Mouse (Mus musculus) hindbrain, embryonic 15.5 days (tissue): Measurements from ENCODE around the gene Armc7. TPM values are rescaled to one million over a fixed set of nuclear protein-coding genes. Genes with fewer than 3 reads are reported as not detected.
"Not testable (repeated sequence)": the region's sequence is repeated elsewhere in the genome, so short reads cannot be mapped to it uniquely, and the experiment has no call there.

Source experiments
- ATAC-seq: fragments of 200-750 bp; cut with Nextera tagmentation; 2 replicates; pipeline ENCODE4 v1.8.0; 2017; ENCODE audit warnings: low read depth, moderate number of reproducible peaks, moderate TSS enrichment; ENCODE audit not compliant: low FRiP score
- H3K27ac ChIP-seq: fragments of 300-500 bp; sonication (generic); replicated peaks from 2 replicates; pipeline ENCODE4 v1.5.1; 2015; ENCODE audit warnings: mild to moderate bottlenecking, inconsistent platforms
- H3K27me3 ChIP-seq: fragments of 300-500 bp; sonication (generic); 2 replicates; pipeline ENCODE4 v1.6.1; 2015; ENCODE audit warnings: control low read depth, inconsistent platforms
- H3K36me3 ChIP-seq: fragments of 300-500 bp; sonication (generic); 2 replicates; pipeline ENCODE4 v1.6.1; 2015; ENCODE audit warnings: control low read depth, inconsistent platforms
- H3K4me1 ChIP-seq: fragments of 300-500 bp; sonication (generic); replicated peaks from 2 replicates; pipeline ENCODE4 v1.6.1; 2015; ENCODE audit warnings: control low read depth, inconsistent platforms
- H3K4me2 ChIP-seq: fragments of 300-500 bp; sonication (generic); 2 replicates; pipeline ENCODE4 v1.6.1; 2015; ENCODE audit warnings: moderate library complexity, mild to moderate bottlenecking, inconsistent platforms
- H3K4me3 ChIP-seq: fragments of 300-500 bp; sonication (generic); 2 replicates; pipeline ENCODE4 v1.5.1; 2015; ENCODE audit warnings: mild to moderate bottlenecking, inconsistent platforms
- H3K9ac ChIP-seq: fragments of 300-500 bp; sonication (generic); 2 replicates; pipeline ENCODE4 v1.6.1; 2015; ENCODE audit warnings: inconsistent platforms
- H3K9me3 ChIP-seq: fragments of 300-500 bp; sonication (generic); 2 replicates; pipeline ENCODE4 v1.6.1; 2016; ENCODE audit warnings: control low read depth, inconsistent platforms
- WGBS: fragments of 180-500 bp; shearing (Covaris S2); methylation state at CpG from one replicate; pipeline ENCODE4 v1.1.7; 2015; 5-methylcytosine and 5-hydroxymethylcytosine counted together
- polyA plus RNA-seq: library from polyadenylated mRNA; unstranded; fragments of >200 nt; fragmentation: Nextera tagmentation; extraction: Ambion mirVana; gene quantifications from 2 replicates; pipeline ENCODE4 v1.2.1, GENCODE M21; 2015

The Armc7 gene
- polyA plus RNA-seq, 1 experiment from 2014 or later = 18.2 TPM

GRCm38 (mm10) chr11:115441417-115441816, 34.0 kb upstream of the Armc7 start:
- Histone ChIP-seq H3K27ac (no peak overlapping the region), H3K4me2 (no peak overlapping the region), H3K9me3 (no peaks in the 10 kb centered on the region), H3K4me3 (no peak overlapping the region), H3K9ac (no peak overlapping the region), H3K36me3 (no peaks in the 10 kb centered on the region), H3K4me1 (peaks cover 1% of the 10 kb centered on the region), H3K27me3 (no peaks in the 10 kb centered on the region)
- no peak for ATAC-seq
- 53% methylated on average over 15 of the region's 15 CpGs for WGBS

- H3K36me3 ChIP-seq = no peaks in the 10 kb centered on the region
- H3K4me1 ChIP-seq = no peaks in the 10 kb centered on the region
- no peak overlapping the region for H3K4me3 ChIP-seq
- no peak overlapping the region for H3K4me2 ChIP-seq
- ATAC-seq = no peak
- H3K9me3 ChIP-seq = no peaks in the 10 kb centered on the region
- 69% methylated on average over 3 of the region's 3 CpGs for WGBS
- H3K9ac ChIP-seq = no peak overlapping the region
- no peak overlapping the region for H3K27ac ChIP-seq
- no peaks in the 10 kb centered on the region for H3K27me3 ChIP-seq
Observed at GRCm38 (mm10) chr11:115446906-115447305, 28.6 kb upstream of the Armc7 start.

- 89% methylated on average over 11 of the region's 11 CpGs for WGBS
- no peaks in the 10 kb centered on the region for H3K27me3 ChIP-seq
- H3K27ac ChIP-seq = no peak overlapping the region
- H3K4me1 ChIP-seq = no peaks in the 10 kb centered on the region
- H3K4me2 ChIP-seq = no peak overlapping the region
- H3K9me3 ChIP-seq = no peaks in the 10 kb centered on the region
- ATAC-seq = no peak
- H3K36me3 ChIP-seq = no peaks in the 10 kb centered on the region
- no peak overlapping the region for H3K9ac ChIP-seq
- H3K4me3 ChIP-seq = no peak overlapping the region
Observed at GRCm38 (mm10) chr11:115447321-115447885, 28.1 kb upstream of the Armc7 start.

GRCm38 (mm10) chr11:115448075-115448474, 27.4 kb upstream of the Armc7 start:
- no peak overlapping the region for H3K9ac ChIP-seq
- no peak overlapping the region for H3K4me3 ChIP-seq
- H3K4me2 ChIP-seq = no peak overlapping the region
- no peak overlapping the region for H3K27ac ChIP-seq
- H3K27me3 ChIP-seq = no peaks in the 10 kb centered on the region
- 86% methylated on average over 16 of the region's 16 CpGs for WGBS
- no peak for ATAC-seq
- H3K9me3 ChIP-seq = no peaks in the 10 kb centered on the region
- H3K36me3 ChIP-seq = no peaks in the 10 kb centered on the region
- H3K4me1 ChIP-seq = no peaks in the 10 kb centered on the region

- 38% methylated on average over 7 of the region's 7 CpGs for WGBS
- ATAC-seq = no peak
- no peak overlapping the region for H3K4me3 ChIP-seq
Observed at GRCm38 (mm10) chr11:115448998-115449397, 26.5 kb upstream of the Armc7 start.

GRCm38 (mm10) chr11:115450176-115450575, 25.3 kb upstream of the Armc7 start:
- H3K4me1 ChIP-seq = no peaks in the 10 kb centered on the region
- WGBS = 94% methylated on average over 7 of the region's 7 CpGs
- ATAC-seq = no peak
- H3K4me3 ChIP-seq = no peak overlapping the region
- no peaks in the 10 kb centered on the region for H3K36me3 ChIP-seq
- no peak overlapping the region for H3K4me2 ChIP-seq
- H3K27me3 ChIP-seq = no peaks in the 10 kb centered on the region
- H3K27ac ChIP-seq = no peak overlapping the region
- H3K9me3 ChIP-seq = no peaks in the 10 kb centered on the region
- H3K9ac ChIP-seq = no peak overlapping the region

More at GRCm38 (mm10) chr11:115448998-115449397, 26.5 kb upstream of the Armc7 start:
- no peak overlapping the region for H3K9ac ChIP-seq
- no peaks in the 10 kb centered on the region for H3K27me3 ChIP-seq
- no peaks in the 10 kb centered on the region for H3K36me3 ChIP-seq
- no peaks in the 10 kb centered on the region for H3K4me1 ChIP-seq
- no peak overlapping the region for H3K4me2 ChIP-seq
- H3K9me3 ChIP-seq = no peaks in the 10 kb centered on the region
- H3K27ac ChIP-seq = no peak overlapping the region

- no peak overlapping the region for H3K4me3 ChIP-seq
- no peak for ATAC-seq
- H3K4me1 ChIP-seq = no peaks in the 10 kb centered on the region
- no peak overlapping the region for H3K9ac ChIP-seq
- H3K27ac ChIP-seq = no peak overlapping the region
- no peak overlapping the region for H3K4me2 ChIP-seq
- no peaks in the 10 kb centered on the region for H3K36me3 ChIP-seq
- no peaks in the 10 kb centered on the region for H3K9me3 ChIP-seq
- WGBS = 86% methylated on average over 8 of the region's 8 CpGs
- H3K27me3 ChIP-seq = no peaks in the 10 kb centered on the region
Observed at GRCm38 (mm10) chr11:115451781-115452241, 23.7 kb upstream of the Armc7 start.

- ATAC-seq = no peak
- no peak overlapping the region for H3K4me3 ChIP-seq
- H3K36me3 ChIP-seq = no peaks in the 10 kb centered on the region
- no peak overlapping the region for H3K27ac ChIP-seq
- H3K9me3 ChIP-seq = no peaks in the 10 kb centered on the region
- H3K9ac ChIP-seq = no peak overlapping the region
- no peaks in the 10 kb centered on the region for H3K4me1 ChIP-seq
- no peaks in the 10 kb centered on the region for H3K27me3 ChIP-seq
- WGBS = 79% methylated on average over 7 of the region's 7 CpGs
- H3K4me2 ChIP-seq = no peak overlapping the region
Observed at GRCm38 (mm10) chr11:115452281-115452860, 23.1 kb upstream of the Armc7 start.

- H3K27ac ChIP-seq = no peak overlapping the region
- WGBS = 73% methylated on average over 4 of the region's 4 CpGs
Observed at GRCm38 (mm10) chr11:115453306-115453705, 22.2 kb upstream of the Armc7 start.

GRCm38 (mm10) chr11:115454822-115455221, 20.6 kb upstream of the Armc7 start:
- 87% methylated on average over 6 of the region's 6 CpGs for WGBS
- not testable (repeated sequence) for H3K27me3 ChIP-seq, H3K4me1 ChIP-seq, H3K9ac ChIP-seq, H3K36me3 ChIP-seq, H3K4me2 ChIP-seq, H3K9me3 ChIP-seq, H3K27ac ChIP-seq, ATAC-seq, H3K4me3 ChIP-seq

More at GRCm38 (mm10) chr11:115453306-115453705, 22.2 kb upstream of the Armc7 start:
- Histone ChIP-seq H3K9me3 (no peaks in the 10 kb centered on the region), H3K4me3 (no peak overlapping the region), H3K9ac (no peak overlapping the region), H3K4me2 (no peak overlapping the region), H3K36me3 (no peaks in the 10 kb centered on the region), H3K4me1 (no peaks in the 10 kb centered on the region), H3K27me3 (no peaks in the 10 kb centered on the region)
- ATAC-seq = no peak

GRCm38 (mm10) chr11:115455619-115456018, 19.8 kb upstream of the Armc7 start:
- H3K4me2 ChIP-seq = no peak overlapping the region

GRCm38 (mm10) chr11:115456182-115456581, 19.3 kb upstream of the Armc7 start:
- Histone ChIP-seq H3K9ac (no peak overlapping the region), H3K4me1 (no peaks in the 10 kb centered on the region), H3K27ac (no peak overlapping the region), H3K9me3 (no peaks in the 10 kb centered on the region), H3K27me3 (no peaks in the 10 kb centered on the region), H3K36me3 (no peaks in the 10 kb centered on the region), H3K4me3 (no peak overlapping the region), H3K4me2 (no peak overlapping the region)
- ATAC-seq = no peak
- 94% methylated on average over 5 of the region's 5 CpGs for WGBS

More at GRCm38 (mm10) chr11:115455619-115456018, 19.8 kb upstream of the Armc7 start:
- no peaks in the 10 kb centered on the region for H3K36me3 ChIP-seq
- no peak for ATAC-seq
- no peak overlapping the region for H3K9ac ChIP-seq
- WGBS = 88% methylated on average over 15 of the region's 15 CpGs
- no peaks in the 10 kb centered on the region for H3K27me3 ChIP-seq
- H3K9me3 ChIP-seq = no peaks in the 10 kb centered on the region
- no peak overlapping the region for H3K4me3 ChIP-seq
- H3K27ac ChIP-seq = no peak overlapping the region
- no peaks in the 10 kb centered on the region for H3K4me1 ChIP-seq

GRCm38 (mm10) chr11:115457405-115457804, 18.1 kb upstream of the Armc7 start:
- Histone ChIP-seq H3K27ac (no peak overlapping the region), H3K36me3 (no peaks in the 10 kb centered on the region), H3K27me3 (no peaks in the 10 kb centered on the region), H3K4me3 (no peak overlapping the region), H3K9me3 (no peaks in the 10 kb centered on the region), H3K4me2 (no peak overlapping the region), H3K4me1 (no peaks in the 10 kb centered on the region), H3K9ac (no peak overlapping the region)
- ATAC-seq = no peak
- WGBS = 32% methylated on average over 6 of the region's 6 CpGs
